Mouse (Mus musculus): ENCODE measurements around the gene Hpcal1. TPM values are rescaled to one million over a fixed set of nuclear protein-coding genes. Genes with fewer than 3 reads are reported as not detected.

The Hpcal1 gene
- polyA plus RNA-seq, 1 experiment = 15.1 TPM

DNA sequence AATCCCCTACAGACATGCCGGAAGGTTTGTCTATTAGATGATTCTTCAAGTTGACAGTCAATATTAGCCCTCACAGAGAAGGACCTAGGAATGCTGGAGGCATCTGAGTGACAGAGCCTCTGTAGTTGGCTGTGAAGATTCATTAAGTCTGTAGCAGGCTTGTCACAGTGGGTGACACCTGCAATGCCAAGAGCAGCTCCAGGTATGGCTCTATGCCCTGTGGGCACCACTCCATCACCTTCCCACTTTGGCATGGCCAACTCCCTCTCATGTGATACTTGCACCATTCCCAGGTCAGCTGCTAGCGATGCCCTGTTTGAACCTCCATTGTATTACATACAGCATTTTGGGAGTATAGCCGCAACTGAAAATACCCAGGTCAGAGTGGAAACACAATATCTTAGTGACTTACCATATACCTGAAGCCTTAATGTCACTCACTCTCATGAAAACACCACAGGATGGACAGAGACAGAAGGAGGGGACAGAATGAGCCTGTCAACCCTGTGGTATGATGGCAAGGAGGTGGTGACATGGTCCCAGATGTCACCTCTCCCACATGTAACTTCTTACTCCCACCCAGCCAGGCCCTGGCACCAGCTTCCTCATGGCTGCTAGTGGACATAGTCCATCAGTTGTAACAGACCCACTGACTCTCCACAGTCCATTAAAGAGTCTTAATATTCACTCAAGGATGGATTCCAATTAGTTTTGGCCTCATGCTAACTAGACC is 37.4 kb upstream of the Hpcal1 start:
- Histone ChIP-seq H3K27me3 (ENCODE audit: control insufficient read depth, insufficient read depth, low read length) (no peaks in the 10 kb centered on the region), H3K4me3 (ENCODE audit: control insufficient read depth, low read depth, low read length) (no peak overlapping the region), H3K4me1 (ENCODE audit: control insufficient read depth, insufficient read depth, low read length) (no peaks in the 10 kb centered on the region), H3K36me3 (ENCODE audit: control insufficient read depth, insufficient read depth, low read length) (no peaks in the 10 kb centered on the region), H3K27ac (ENCODE audit: control insufficient read depth, insufficient read depth, low read depth, low read length) (no peak overlapping the region)
- no peak for TF ChIP-seq POLR2A (IDR thresholded peaks at IDR 0.05; ENCODE audit: control insufficient read depth, low read depth, low read length)
- no peak for TF ChIP-seq CTCF (IDR thresholded peaks at IDR 0.05; ENCODE audit: control insufficient read depth, insufficient read depth, insufficient replicate concordance, low read depth, low read length)

GRCm38 (mm10) chr12:17657561-17658195 is 33.0 kb upstream of the Hpcal1 start:
- no peak overlapping the region for H3K4me3 ChIP-seq (ENCODE audit: control insufficient read depth, low read depth, low read length)
- no peaks in the 10 kb centered on the region for H3K27me3 ChIP-seq (ENCODE audit: control insufficient read depth, insufficient read depth, low read length)
- no peak for TF ChIP-seq CTCF (IDR thresholded peaks at IDR 0.05; ENCODE audit: control insufficient read depth, insufficient read depth, insufficient replicate concordance, low read depth, low read length)
- H3K36me3 ChIP-seq (ENCODE audit: control insufficient read depth, insufficient read depth, low read length) = no peaks in the 10 kb centered on the region
- no peaks in the 10 kb centered on the region for H3K4me1 ChIP-seq (ENCODE audit: control insufficient read depth, insufficient read depth, low read length)
- H3K27ac ChIP-seq (ENCODE audit: control insufficient read depth, insufficient read depth, low read depth, low read length) = no peak overlapping the region

- TF ChIP-seq POLR2A (IDR thresholded peaks at IDR 0.05; ENCODE audit: control insufficient read depth, low read depth, low read length) (no peak), CTCF (IDR thresholded peaks at IDR 0.05; ENCODE audit: control insufficient read depth, insufficient read depth, insufficient replicate concordance, low read depth, low read length) (no peak)
- no peak overlapping the region for H3K4me3 ChIP-seq (ENCODE audit: control insufficient read depth, low read depth, low read length)
- no peaks in the 10 kb centered on the region for H3K27me3 ChIP-seq (ENCODE audit: control insufficient read depth, insufficient read depth, low read length)
- H3K36me3 ChIP-seq (ENCODE audit: control insufficient read depth, insufficient read depth, low read length) = no peaks in the 10 kb centered on the region
- H3K27ac ChIP-seq (ENCODE audit: control insufficient read depth, insufficient read depth, low read depth, low read length) = no peak overlapping the region
- H3K4me1 ChIP-seq (ENCODE audit: control insufficient read depth, insufficient read depth, low read length) = no peaks in the 10 kb centered on the region
Observed at GRCm38 (mm10) chr12:17658521-17658920, 32.1 kb upstream of the Hpcal1 start.

- TF ChIP-seq POLR2A (IDR thresholded peaks at IDR 0.05; ENCODE audit: control insufficient read depth, low read depth, low read length) (no peak), CTCF (IDR thresholded peaks at IDR 0.05; ENCODE audit: control insufficient read depth, insufficient read depth, insufficient replicate concordance, low read depth, low read length) (no peak)
- Histone ChIP-seq H3K27me3 (ENCODE audit: control insufficient read depth, insufficient read depth, low read length) (no peaks in the 10 kb centered on the region), H3K4me1 (ENCODE audit: control insufficient read depth, insufficient read depth, low read length) (no peaks in the 10 kb centered on the region), H3K36me3 (ENCODE audit: control insufficient read depth, insufficient read depth, low read length) (no peaks in the 10 kb centered on the region), H3K4me3 (ENCODE audit: control insufficient read depth, low read depth, low read length) (no peak overlapping the region), H3K27ac (ENCODE audit: control insufficient read depth, insufficient read depth, low read depth, low read length) (no peak overlapping the region)
Observed at GRCm38 (mm10) chr12:17661483-17661920, 29.2 kb upstream of the Hpcal1 start.

GRCm38 (mm10) chr12:17663991-17664635 is 26.5 kb upstream of the Hpcal1 start:
- H3K4me1 ChIP-seq (ENCODE audit: control insufficient read depth, insufficient read depth, low read length) = no peaks in the 10 kb centered on the region
- no peak overlapping the region for H3K4me3 ChIP-seq (ENCODE audit: control insufficient read depth, low read depth, low read length)
- TF ChIP-seq POLR2A (IDR thresholded peaks at IDR 0.05; ENCODE audit: control insufficient read depth, low read depth, low read length) (no peak), CTCF (IDR thresholded peaks at IDR 0.05; ENCODE audit: control insufficient read depth, insufficient read depth, insufficient replicate concordance, low read depth, low read length) (no peak)
- no peaks in the 10 kb centered on the region for H3K36me3 ChIP-seq (ENCODE audit: control insufficient read depth, insufficient read depth, low read length)
- no peak overlapping the region for H3K27ac ChIP-seq (ENCODE audit: control insufficient read depth, insufficient read depth, low read depth, low read length)
- no peaks in the 10 kb centered on the region for H3K27me3 ChIP-seq (ENCODE audit: control insufficient read depth, insufficient read depth, low read length)

DNA sequence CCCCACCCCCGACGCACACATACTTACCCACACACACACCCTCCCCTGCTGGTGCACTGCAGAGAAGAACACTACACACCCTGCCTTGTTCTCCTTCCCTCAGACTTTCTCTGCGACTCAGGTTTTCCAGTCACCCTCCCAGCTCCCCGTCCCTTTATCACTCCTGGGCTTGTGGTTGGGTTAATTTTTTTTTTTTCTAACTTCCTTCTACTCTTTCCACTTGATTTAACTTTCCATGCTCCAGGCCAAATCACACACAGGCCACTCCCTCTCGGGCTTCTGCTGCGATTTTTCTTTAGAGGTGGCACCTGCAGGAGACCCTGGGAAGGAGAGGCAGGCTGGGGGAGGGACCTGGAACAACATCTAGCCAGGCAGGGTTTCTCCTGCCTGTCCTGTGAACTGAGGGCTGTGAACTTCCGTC is 24.7 kb upstream of the Hpcal1 start:
- Histone ChIP-seq H3K4me3 (ENCODE audit: control insufficient read depth, low read depth, low read length) (no peak overlapping the region), H3K27ac (ENCODE audit: control insufficient read depth, insufficient read depth, low read depth, low read length) (no peak overlapping the region), H3K27me3 (ENCODE audit: control insufficient read depth, insufficient read depth, low read length) (no peaks in the 10 kb centered on the region), H3K4me1 (ENCODE audit: control insufficient read depth, insufficient read depth, low read length) (no peaks in the 10 kb centered on the region), H3K36me3 (ENCODE audit: control insufficient read depth, insufficient read depth, low read length) (no peaks in the 10 kb centered on the region)
- TF ChIP-seq CTCF (IDR thresholded peaks at IDR 0.05; ENCODE audit: control insufficient read depth, insufficient read depth, insufficient replicate concordance, low read depth, low read length) = no peak
- TF ChIP-seq POLR2A (IDR thresholded peaks at IDR 0.05; ENCODE audit: control insufficient read depth, low read depth, low read length) = no peak

GRCm38 (mm10) chr12:17666616-17667015 is 24.0 kb upstream of the Hpcal1 start:
- Histone ChIP-seq H3K27me3 (ENCODE audit: control insufficient read depth, insufficient read depth, low read length) (no peaks in the 10 kb centered on the region), H3K27ac (ENCODE audit: control insufficient read depth, insufficient read depth, low read depth, low read length) (no peak overlapping the region), H3K4me1 (ENCODE audit: control insufficient read depth, insufficient read depth, low read length) (no peaks in the 10 kb centered on the region), H3K4me3 (ENCODE audit: control insufficient read depth, low read depth, low read length) (no peak overlapping the region), H3K36me3 (ENCODE audit: control insufficient read depth, insufficient read depth, low read length) (no peaks in the 10 kb centered on the region)
- no peak for TF ChIP-seq POLR2A (IDR thresholded peaks at IDR 0.05; ENCODE audit: control insufficient read depth, low read depth, low read length)
- TF ChIP-seq CTCF (IDR thresholded peaks at IDR 0.05; ENCODE audit: control insufficient read depth, insufficient read depth, insufficient replicate concordance, low read depth, low read length) = peak; percentile 23; the same call in 1 of the 2 replicates
